Mouse (Mus musculus): ENCODE measurements at regions not wholly inside any gene's neighbourhood (a gene's known extent, or its start where the extent isn't known, plus 50 kb on each side); places are given as distances from the start of the nearest gene placed in this dataset.
"Not testable (repeated sequence)": the region's sequence is repeated elsewhere in the genome, so short reads cannot be mapped to it uniquely, and the experiment has no call there.

DNA sequence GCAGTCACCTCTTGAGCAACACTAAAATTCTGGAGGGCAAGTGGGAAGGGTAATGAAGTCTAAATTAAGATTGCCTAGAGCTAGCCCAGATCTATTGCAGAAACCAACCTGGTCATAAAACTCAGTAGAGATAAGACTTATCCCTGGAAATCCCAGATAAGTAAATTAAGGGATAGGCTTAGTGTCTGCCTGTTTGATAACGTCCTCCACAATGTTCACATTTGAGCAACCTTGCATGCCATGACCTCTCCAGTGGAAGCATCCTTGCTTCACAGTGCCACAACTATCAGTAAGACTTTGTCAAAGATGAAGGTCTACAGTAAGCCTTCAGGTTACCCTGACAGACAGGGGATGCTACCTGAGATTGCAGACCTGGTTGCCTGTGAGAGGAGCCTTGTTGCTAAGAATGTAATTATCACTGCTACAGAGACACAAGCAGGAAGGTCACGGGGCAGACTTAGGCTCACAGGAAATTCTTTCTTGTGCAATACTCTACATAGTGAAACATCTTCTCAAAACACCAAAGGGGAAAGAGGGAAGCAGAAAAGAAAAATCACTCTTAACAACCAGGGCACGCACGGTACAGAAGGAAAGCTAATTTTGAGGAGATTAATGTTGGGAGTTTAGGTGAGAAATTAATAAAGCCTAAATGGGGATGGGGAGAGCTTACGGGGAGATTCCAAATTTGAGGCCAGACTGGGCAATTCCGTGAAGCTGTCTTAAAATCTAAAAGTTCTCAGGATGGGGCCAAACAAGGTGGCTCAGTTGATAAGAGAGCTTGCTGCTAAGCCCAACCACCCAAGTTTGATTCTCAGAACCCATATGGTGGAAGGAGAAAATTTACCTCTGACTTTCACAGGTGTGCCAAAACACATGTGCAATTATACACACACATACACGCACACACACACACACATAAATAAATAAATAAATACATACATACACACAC lies 56.9 kb upstream of the Prdm9 start:
- H3K27ac ChIP-seq (ENCODE audit: low read length), result no peak overlapping the region
- H3K4me2 ChIP-seq (ENCODE audit: low read length), result no peak overlapping the region
- H3K4me3 ChIP-seq (ENCODE audit: low read depth, low read length), result no peak overlapping the region
- no peaks in the 10 kb centered on the region for H3K36me3 ChIP-seq (ENCODE audit: control insufficient read depth, insufficient read depth, low read length)
- no peak overlapping the region for H3K9ac ChIP-seq (ENCODE audit: low read depth, low read length)
- 85% methylated on average over 7 of the region's 7 CpGs for WGBS
- H3K4me1 ChIP-seq (ENCODE audit: control insufficient read depth, insufficient read depth, low read length), result no peaks in the 10 kb centered on the region
- H3K9me3 ChIP-seq (replicated peaks; ENCODE audit: control insufficient read depth, low read length, poor library complexity, severe bottlenecking), result no peaks in the 10 kb centered on the region
- no peaks in the 10 kb centered on the region for H3K27me3 ChIP-seq (ENCODE audit: control insufficient read depth, insufficient read depth, low read depth, low read length)
- no peak for ATAC-seq

DNA sequence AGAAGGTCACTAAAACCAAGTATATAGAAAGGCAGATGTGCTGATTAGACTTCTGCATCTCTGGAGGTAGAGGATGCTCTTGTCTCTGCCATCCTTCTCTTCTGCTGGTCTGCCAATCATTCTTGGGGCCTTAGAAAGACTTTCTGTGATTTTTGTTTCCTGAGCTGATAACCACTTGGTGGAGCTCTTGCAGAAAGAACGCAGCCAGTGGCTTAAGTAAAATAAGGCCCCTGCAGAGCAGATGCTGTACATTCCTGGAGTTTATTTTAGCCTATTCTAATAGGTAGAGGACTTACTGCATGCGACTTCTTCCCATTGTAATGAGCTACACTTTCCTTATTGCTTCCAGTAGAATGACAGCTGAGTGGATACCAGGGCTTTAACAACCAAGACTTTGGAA lies 58.8 kb upstream of the Prdm9 start:
- 3% methylated on average over 2 of the region's 2 CpGs for WGBS

DNA sequence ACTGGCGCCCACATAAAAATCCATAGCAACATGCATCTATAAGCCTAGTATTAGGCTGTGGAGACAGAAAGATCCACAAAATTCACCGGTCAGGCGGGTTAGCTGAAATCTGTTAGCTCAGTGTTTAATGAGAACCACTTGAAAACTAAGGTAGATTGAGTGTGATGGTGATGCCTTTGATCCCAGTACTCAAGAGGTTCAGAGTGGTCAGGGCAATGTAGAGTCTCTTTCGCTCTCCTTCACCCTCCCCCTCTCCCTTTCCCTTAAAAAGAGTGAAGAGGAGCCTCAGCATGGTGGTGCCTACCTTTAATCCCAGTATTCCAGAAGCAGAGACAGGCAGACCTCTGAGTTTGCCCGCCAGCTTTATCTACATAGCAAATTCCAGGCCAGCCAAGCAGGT lies 66.6 kb upstream of the Prdm9 start:
- no peaks in the 10 kb centered on the region for H3K27me3 ChIP-seq (ENCODE audit: control insufficient read depth, insufficient read depth, low read depth, low read length)
- WGBS, result 83% methylated on average over 5 of the region's 5 CpGs
- H3K4me2 ChIP-seq (ENCODE audit: low read length), result no peak overlapping the region
- H3K27ac ChIP-seq (ENCODE audit: low read length), result no peak overlapping the region
- H3K9me3 ChIP-seq (replicated peaks; ENCODE audit: control insufficient read depth, low read length, poor library complexity, severe bottlenecking), result 0 out of 2 replicates have a peak, but pooled peaks cover 6% of the 10 kb centered on the region
- no peaks in the 10 kb centered on the region for H3K4me1 ChIP-seq (ENCODE audit: control insufficient read depth, insufficient read depth, low read length)
- ATAC-seq, result no peak
- H3K9ac ChIP-seq (ENCODE audit: low read depth, low read length), result no peak overlapping the region
- H3K36me3 ChIP-seq (ENCODE audit: control insufficient read depth, insufficient read depth, low read length), result no peaks in the 10 kb centered on the region
- no peak overlapping the region for H3K4me3 ChIP-seq (ENCODE audit: low read depth, low read length)

More for the DNA sequence above, 58.8 kb upstream of the Prdm9 start:
- Histone ChIP-seq H3K9ac (ENCODE audit: low read depth, low read length) (no peak overlapping the region), H3K4me3 (ENCODE audit: low read depth, low read length) (no peak overlapping the region), H3K27ac (ENCODE audit: low read length) (no peak overlapping the region), H3K4me1 (ENCODE audit: control insufficient read depth, insufficient read depth, low read length) (no peaks in the 10 kb centered on the region), H3K36me3 (ENCODE audit: control insufficient read depth, insufficient read depth, low read length) (no peaks in the 10 kb centered on the region), H3K4me2 (ENCODE audit: low read length) (no peak overlapping the region), H3K27me3 (ENCODE audit: control insufficient read depth, insufficient read depth, low read depth, low read length) (no peaks in the 10 kb centered on the region), H3K9me3 (replicated peaks; ENCODE audit: control insufficient read depth, low read length, poor library complexity, severe bottlenecking) (0 out of 2 replicates have a peak, but pooled peaks cover 6% of the 10 kb centered on the region)
- no peak for ATAC-seq

DNA sequence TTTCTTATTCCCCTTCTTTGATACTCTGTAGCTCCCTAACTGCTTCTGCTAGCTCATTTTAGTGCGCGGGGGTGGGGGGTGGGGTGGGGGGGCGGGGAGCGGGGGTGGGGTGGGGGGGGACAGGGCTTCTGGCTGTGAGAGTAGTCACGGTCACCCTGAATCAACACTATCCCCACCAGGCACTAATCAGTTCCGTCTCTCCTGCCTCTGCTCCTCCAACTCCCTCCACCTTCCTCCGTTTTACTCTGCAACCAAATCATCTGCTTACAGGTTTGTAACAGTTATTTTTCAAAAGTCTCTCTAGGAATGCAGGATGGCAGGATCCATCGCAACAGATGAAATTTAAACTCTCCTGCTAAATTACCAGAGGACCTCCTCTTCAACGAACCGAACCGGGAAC lies 67.5 kb upstream of the Prdm9 start:
- no peaks in the 10 kb centered on the region for H3K36me3 ChIP-seq (ENCODE audit: control insufficient read depth, insufficient read depth, low read length)
- ATAC-seq, result no peak
- WGBS, result 29% methylated on average over 11 of the region's 11 CpGs
- 0 out of 2 replicates have a peak, but pooled peaks cover 6% of the 10 kb centered on the region for H3K9me3 ChIP-seq (replicated peaks; ENCODE audit: control insufficient read depth, low read length, poor library complexity, severe bottlenecking)
- H3K4me3 ChIP-seq (ENCODE audit: low read depth, low read length), result no peak overlapping the region
- H3K4me2 ChIP-seq (ENCODE audit: low read length), result peak overlapping the region; percentile 32
- no peak overlapping the region for H3K27ac ChIP-seq (ENCODE audit: low read length)
- H3K9ac ChIP-seq (ENCODE audit: low read depth, low read length), result no peak overlapping the region
- no peaks in the 10 kb centered on the region for H3K4me1 ChIP-seq (ENCODE audit: control insufficient read depth, insufficient read depth, low read length)
- H3K27me3 ChIP-seq (ENCODE audit: control insufficient read depth, insufficient read depth, low read depth, low read length), result no peaks in the 10 kb centered on the region

DNA sequence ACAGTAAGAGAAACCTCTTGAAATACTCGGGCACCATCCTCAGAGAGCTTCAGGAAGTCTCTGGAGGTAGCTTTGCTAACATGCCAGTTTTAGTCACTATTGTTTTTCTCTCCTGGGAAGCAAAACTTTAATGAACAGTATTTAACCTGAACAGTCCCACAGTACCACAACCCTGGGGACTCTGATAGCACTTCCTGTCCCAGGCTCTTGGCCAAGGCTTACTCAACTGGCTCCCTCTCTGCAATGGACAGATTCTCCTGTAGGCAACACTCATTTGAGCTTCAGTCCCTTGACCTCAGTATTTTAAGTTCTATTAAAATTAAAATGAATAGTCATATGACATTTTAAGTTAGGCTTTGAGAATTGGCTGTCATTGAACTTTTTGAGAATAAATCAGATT lies 67.9 kb upstream of the Prdm9 start:
- 0 out of 2 replicates have a peak, but pooled peaks cover 6% of the 10 kb centered on the region for H3K9me3 ChIP-seq (replicated peaks; ENCODE audit: control insufficient read depth, low read length, poor library complexity, severe bottlenecking)
- H3K27me3 ChIP-seq (ENCODE audit: control insufficient read depth, insufficient read depth, low read depth, low read length), result no peaks in the 10 kb centered on the region
- H3K4me3 ChIP-seq (ENCODE audit: low read depth, low read length), result no peak overlapping the region
- no peaks in the 10 kb centered on the region for H3K4me1 ChIP-seq (ENCODE audit: control insufficient read depth, insufficient read depth, low read length)
- no peak overlapping the region for H3K9ac ChIP-seq (ENCODE audit: low read depth, low read length)
- no peak overlapping the region for H3K27ac ChIP-seq (ENCODE audit: low read length)
- WGBS, result 36% methylated on average over 1 of the region's 1 CpGs
- no peak for ATAC-seq
- no peaks in the 10 kb centered on the region for H3K36me3 ChIP-seq (ENCODE audit: control insufficient read depth, insufficient read depth, low read length)
- H3K4me2 ChIP-seq (ENCODE audit: low read length), result peak overlapping the region; percentile 32; the same call in 1 of the 2 replicates

DNA sequence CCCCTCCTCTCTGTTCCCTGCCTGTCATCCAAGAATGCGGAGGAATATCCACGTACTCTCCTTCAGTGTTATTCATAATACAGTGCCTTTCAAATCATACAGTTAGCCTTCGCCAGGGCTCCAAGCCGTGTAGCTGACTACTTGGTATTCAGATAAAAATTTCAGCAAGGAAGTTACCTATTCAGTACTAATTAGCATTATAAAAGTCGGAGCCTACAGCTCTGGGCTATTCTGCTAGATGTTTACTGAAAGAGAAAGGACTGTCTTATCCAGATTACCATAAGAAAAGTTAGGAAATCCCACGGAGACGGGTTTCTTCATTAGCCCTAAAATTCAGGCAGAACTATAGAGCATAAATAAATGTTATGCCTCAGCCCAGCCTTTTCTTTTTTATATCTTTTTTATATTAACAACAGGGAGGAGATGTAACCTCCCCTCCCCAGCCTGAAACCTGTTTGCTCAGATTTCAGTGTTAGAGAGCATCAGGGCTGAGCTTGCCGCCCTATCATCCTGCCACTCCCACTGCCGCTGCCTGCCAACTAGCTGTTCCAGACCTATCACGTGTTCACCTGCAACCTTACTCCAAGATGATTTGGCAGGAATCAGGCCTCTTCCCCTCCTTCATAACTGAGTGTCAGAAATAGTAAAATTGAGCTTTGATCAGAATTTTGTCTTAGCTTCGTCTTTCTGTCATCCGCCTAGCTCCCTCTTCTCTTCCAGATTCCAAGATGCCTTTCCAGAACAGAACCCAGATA lies 65.5 kb upstream of the Chd1 start:
- H3K4me2 ChIP-seq (ENCODE audit: low read length); H3K9ac ChIP-seq (ENCODE audit: low read depth, low read length); H3K36me3 ChIP-seq (ENCODE audit: control insufficient read depth, insufficient read depth, low read length); H3K27ac ChIP-seq (ENCODE audit: low read length); ATAC-seq; H3K4me3 ChIP-seq (ENCODE audit: low read depth, low read length); H3K4me1 ChIP-seq (ENCODE audit: control insufficient read depth, insufficient read depth, low read length); H3K27me3 ChIP-seq (ENCODE audit: control insufficient read depth, insufficient read depth, low read depth, low read length); H3K9me3 ChIP-seq (replicated peaks; ENCODE audit: control insufficient read depth, low read length, poor library complexity, severe bottlenecking): not testable (repeated sequence)
- WGBS, result 55% methylated on average over 12 of the region's 12 CpGs

DNA sequence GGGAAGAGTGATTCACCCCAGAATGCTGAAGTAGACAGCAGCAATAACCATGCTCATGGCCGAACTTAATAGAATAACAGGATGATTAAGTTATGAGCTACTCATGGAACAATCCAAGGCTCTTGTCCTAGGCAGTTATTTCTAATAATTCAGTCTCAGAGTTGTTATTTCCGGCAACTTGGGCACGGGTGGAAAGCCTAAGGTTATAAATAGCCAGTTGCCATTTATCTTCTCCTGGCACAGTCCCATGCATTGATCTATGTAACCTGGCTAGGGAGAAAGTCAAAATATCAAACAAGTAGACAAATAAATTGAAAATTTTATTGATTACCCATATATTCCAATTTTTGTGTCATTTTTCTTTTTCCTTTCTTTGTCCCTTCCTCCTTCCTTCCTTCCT lies 64.0 kb upstream of the Chd1 start:
- Histone ChIP-seq H3K9ac (ENCODE audit: low read depth, low read length) (no peak overlapping the region), H3K27ac (ENCODE audit: low read length) (no peak overlapping the region), H3K4me3 (ENCODE audit: low read depth, low read length) (no peak overlapping the region), H3K36me3 (ENCODE audit: control insufficient read depth, insufficient read depth, low read length) (no peaks in the 10 kb centered on the region), H3K4me1 (ENCODE audit: control insufficient read depth, insufficient read depth, low read length) (no peaks in the 10 kb centered on the region), H3K27me3 (ENCODE audit: control insufficient read depth, insufficient read depth, low read depth, low read length) (no peaks in the 10 kb centered on the region), H3K4me2 (ENCODE audit: low read length) (no peak overlapping the region), H3K9me3 (replicated peaks; ENCODE audit: control insufficient read depth, low read length, poor library complexity, severe bottlenecking) (no peaks in the 10 kb centered on the region)
- ATAC-seq, result no peak
- 91% methylated on average over 3 of the region's 3 CpGs for WGBS

DNA sequence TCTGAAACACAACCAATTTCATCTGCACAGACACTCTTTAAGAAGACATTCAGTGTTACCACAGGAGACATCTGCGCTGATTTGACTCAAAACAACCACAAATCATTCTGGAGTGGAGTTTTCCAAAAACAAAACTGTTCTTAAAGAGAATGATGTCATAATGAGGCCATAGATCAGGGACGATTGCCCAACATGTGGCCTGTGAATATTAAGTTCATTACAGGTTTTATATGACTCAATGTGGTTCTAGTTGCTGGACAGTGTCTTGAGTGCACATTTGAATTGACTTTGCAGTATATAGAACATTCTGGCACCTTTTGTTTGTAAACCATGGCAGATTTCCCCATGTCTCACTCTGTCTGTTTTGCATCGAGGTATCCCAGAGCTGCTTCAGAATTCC lies 63.0 kb upstream of the Chd1 start:
- Histone ChIP-seq H3K9me3 (replicated peaks; ENCODE audit: control insufficient read depth, low read length, poor library complexity, severe bottlenecking) (no peaks in the 10 kb centered on the region), H3K4me3 (ENCODE audit: low read depth, low read length) (no peak overlapping the region), H3K27me3 (ENCODE audit: control insufficient read depth, insufficient read depth, low read depth, low read length) (no peaks in the 10 kb centered on the region), H3K4me1 (ENCODE audit: control insufficient read depth, insufficient read depth, low read length) (no peaks in the 10 kb centered on the region), H3K9ac (ENCODE audit: low read depth, low read length) (no peak overlapping the region), H3K27ac (ENCODE audit: low read length) (no peak overlapping the region), H3K36me3 (ENCODE audit: control insufficient read depth, insufficient read depth, low read length) (no peaks in the 10 kb centered on the region), H3K4me2 (ENCODE audit: low read length) (no peak overlapping the region)
- ATAC-seq, result no peak
- WGBS, result 88% methylated on average over 3 of the region's 3 CpGs

DNA sequence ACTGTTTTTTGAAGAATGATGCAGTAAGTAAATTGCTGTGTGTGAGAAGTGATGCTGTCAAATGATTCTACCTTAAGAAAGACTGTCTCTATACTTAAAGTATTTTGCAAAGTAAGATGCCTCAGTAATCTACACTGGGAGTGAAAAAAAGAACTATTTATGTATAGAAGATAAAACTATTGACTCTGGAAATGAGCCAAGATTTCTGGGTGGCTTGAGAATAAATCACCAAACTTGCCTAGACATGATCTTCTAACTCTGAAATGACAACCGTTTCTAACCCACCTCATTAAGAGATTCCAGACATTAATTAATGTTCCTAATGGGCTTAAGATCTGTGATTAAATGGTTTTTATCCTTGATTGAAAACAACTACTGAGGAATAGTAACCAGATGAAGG lies 58.0 kb upstream of the Chd1 start:
- WGBS, result 56% methylated on average over 1 of the region's 1 CpGs
- H3K9ac ChIP-seq (ENCODE audit: low read depth, low read length), result no peak overlapping the region
- no peak overlapping the region for H3K4me3 ChIP-seq (ENCODE audit: low read depth, low read length)

More for the DNA sequence above, 58.0 kb upstream of the Chd1 start:
- H3K4me1 ChIP-seq (ENCODE audit: control insufficient read depth, insufficient read depth, low read length), result no peaks in the 10 kb centered on the region
- H3K9me3 ChIP-seq (replicated peaks; ENCODE audit: control insufficient read depth, low read length, poor library complexity, severe bottlenecking), result no peaks in the 10 kb centered on the region
- H3K27ac ChIP-seq (ENCODE audit: low read length), result no peak overlapping the region
- no peaks in the 10 kb centered on the region for H3K27me3 ChIP-seq (ENCODE audit: control insufficient read depth, insufficient read depth, low read depth, low read length)
- no peak for ATAC-seq
- no peak overlapping the region for H3K4me2 ChIP-seq (ENCODE audit: low read length)
- no peaks in the 10 kb centered on the region for H3K36me3 ChIP-seq (ENCODE audit: control insufficient read depth, insufficient read depth, low read length)
